Mouse (Mus musculus) MEL (cell line): ENCODE results near the gene Grin2b. TPM values are rescaled to one million over a fixed set of nuclear protein-coding genes. Genes with fewer than 3 reads are reported as not detected.

Experiments
- DNase-seq: peaks from one replicate; pipeline ENCODE4 v3.0.0; 2011; ENCODE audit warnings: low read depth, low spot score
- H3K27ac ChIP-seq: 2 replicates; pipeline ENCODE4 v1.5.1; 2012; ENCODE audit warnings: low read depth, mild to moderate bottlenecking, control low read depth, low read length, moderate library complexity; ENCODE audit not compliant: control insufficient read depth
- H3K27me3 ChIP-seq, 2 experiments: fragments of 150-350 bp in 1 of 2; sonication (generic) in 1 of 2; 2 replicates each; pipeline ENCODE4 v1.6.1; 2012; ENCODE audit warnings: low read length in 2 of 2, mild to moderate bottlenecking in 2 of 2, improper control_type of control experiment in 1 of 2, moderate library complexity in 1 of 2; ENCODE audit not compliant: insufficient read depth in 2 of 2, control insufficient read depth in 1 of 2
- H3K36me3 ChIP-seq, 2 experiments: 2 replicates each; pipeline ENCODE4 v1.6.1; 2012 to 2014; ENCODE audit warnings: low read length in 2 of 2, improper control_type of control experiment in 1 of 2, inconsistent platforms in 1 of 2, mild to moderate bottlenecking in 1 of 2; ENCODE audit not compliant: insufficient read depth in 2 of 2, control insufficient read depth in 1 of 2
- H3K4me1 ChIP-seq, 2 experiments: fragments of 150-350 bp in 1 of 2; sonication (generic) in 1 of 2; 2 replicates each; pipeline ENCODE4 v1.6.1; 2012; ENCODE audit warnings: low read length in 2 of 2, improper control_type of control experiment in 1 of 2, mild to moderate bottlenecking in 1 of 2; ENCODE audit not compliant: insufficient read depth in 2 of 2, control insufficient read depth in 1 of 2
- H3K4me3 ChIP-seq, 2 experiments: fragments of 150-350 bp in 1 of 2; sonication (generic) in 1 of 2; 2 replicates each; pipeline ENCODE4 v1.5.1; 2012; ENCODE audit warnings: low read depth in 2 of 2, low read length in 2 of 2, mild to moderate bottlenecking in 2 of 2, moderate library complexity in 2 of 2, control low read depth in 1 of 2, improper control_type of control experiment in 1 of 2; ENCODE audit not compliant: control insufficient read depth in 1 of 2, insufficient read depth in 1 of 2
- H3K79me2 ChIP-seq: 2 replicates; pipeline ENCODE4 v1.6.1; 2012; ENCODE audit warnings: mild to moderate bottlenecking, low read length, moderate library complexity; ENCODE audit not compliant: control insufficient read depth, poor library complexity, insufficient read depth
- H3K9ac ChIP-seq: 2 replicates; pipeline ENCODE4 v1.6.1; 2012; ENCODE audit warnings: low read depth, mild to moderate bottlenecking, control low read depth, low read length, moderate library complexity; ENCODE audit not compliant: control insufficient read depth, poor library complexity, severe bottlenecking
- H3K9me3 ChIP-seq: fragments of 150-350 bp; sonication (generic); replicated peaks from 2 replicates; pipeline ENCODE4 v1.6.1; 2012; ENCODE audit warnings: mild to moderate bottlenecking, low read length, improper control_type of control experiment, moderate library complexity; ENCODE audit not compliant: insufficient read depth
- BHLHE40 ChIP-seq: IDR thresholded peaks from 2 replicates; pipeline ENCODE4 v1.6.1; 2012; ENCODE audit warnings: low read depth, mild to moderate bottlenecking, inconsistent platforms, low read length, improper control_type of control experiment, borderline replicate concordance
- CHD1 ChIP-seq: IDR thresholded peaks from 2 replicates; pipeline ENCODE4 v1.6.1; 2012; ENCODE audit warnings: low read depth, mild to moderate bottlenecking, inconsistent platforms, low read length, improper control_type of control experiment
- CHD2 ChIP-seq: IDR thresholded peaks from 2 replicates; pipeline ENCODE4 v1.6.1; 2011; ENCODE audit warnings: low read length, improper control_type of control experiment
- CTCF ChIP-seq, 3 experiments: IDR thresholded peaks in 2 of 3; conservative IDR thresholded peaks in 1 of 3; 2 replicates each; pipeline ENCODE4 v1.5.1; 2011 to 2012; ENCODE audit warnings: low read length in 3 of 3, low read depth in 2 of 3, mild to moderate bottlenecking in 2 of 3, improper control_type of control experiment in 1 of 3, inconsistent platforms in 1 of 3, mixed read lengths in 1 of 3, moderate library complexity in 1 of 3; ENCODE audit not compliant: control insufficient read depth in 1 of 3, insufficient read depth in 1 of 3, poor library complexity in 1 of 3, severe bottlenecking in 1 of 3
- E2F4 ChIP-seq: IDR thresholded peaks from 2 replicates; pipeline ENCODE4 v1.6.1; 2011; ENCODE audit warnings: low read depth, low read length, improper control_type of control experiment, borderline replicate concordance
- EP300 ChIP-seq, 2 experiments: IDR thresholded peaks; 2 replicates each; pipeline ENCODE4 v1.6.1; 2011; ENCODE audit warnings: improper control_type of control experiment in 2 of 2, low read length in 2 of 2, low read depth in 1 of 2, mild to moderate bottlenecking in 1 of 2
- HCFC1 ChIP-seq: IDR thresholded peaks from 2 replicates; pipeline ENCODE4 v1.6.1; 2012; ENCODE audit warnings: low read depth, mild to moderate bottlenecking, inconsistent platforms, low read length, improper control_type of control experiment, moderate library complexity
- KAT2A ChIP-seq: conservative IDR thresholded peaks from 2 replicates; pipeline ENCODE4 v1.6.1; 2012; ENCODE audit warnings: low read depth, low read length, improper control_type of control experiment, inconsistent platforms
- MAX ChIP-seq: IDR thresholded peaks from 2 replicates; pipeline ENCODE4 v1.6.1; 2011; ENCODE audit warnings: low read length, improper control_type of control experiment
- MAZ ChIP-seq: IDR thresholded peaks from 2 replicates; pipeline ENCODE4 v1.6.1; 2012; ENCODE audit warnings: low read depth, mild to moderate bottlenecking, inconsistent platforms, low read length, improper control_type of control experiment
- MEF2A ChIP-seq: IDR thresholded peaks from 2 replicates; pipeline ENCODE4 v1.6.1; 2014; ENCODE audit warnings: low read depth, mild to moderate bottlenecking, inconsistent platforms, low read length, improper control_type of control experiment; ENCODE audit not compliant: poor library complexity, insufficient replicate concordance, severe bottlenecking; ENCODE audit errors: extremely low read depth
- MXI1 ChIP-seq: IDR thresholded peaks from 2 replicates; pipeline ENCODE4 v1.6.1; 2011; ENCODE audit warnings: mild to moderate bottlenecking, low read depth, low read length, improper control_type of control experiment
- NELFE ChIP-seq: IDR thresholded peaks from 2 replicates; pipeline ENCODE4 v1.6.1; 2011; ENCODE audit warnings: low read depth, low read length, improper control_type of control experiment
- NRF1 ChIP-seq: IDR thresholded peaks from 2 replicates; pipeline ENCODE4 v1.6.1; 2014; ENCODE audit warnings: low read depth, mild to moderate bottlenecking, inconsistent platforms, low read length, improper control_type of control experiment, moderate library complexity; ENCODE audit not compliant: poor library complexity, insufficient read depth, severe bottlenecking
- POLR2AphosphoS2 ChIP-seq: IDR thresholded peaks from 2 replicates; pipeline ENCODE4 v1.6.1; 2011; ENCODE audit warnings: low read length, improper control_type of control experiment
- RAD21 ChIP-seq: IDR thresholded peaks from 2 replicates; pipeline ENCODE4 v1.6.1; 2011; ENCODE audit warnings: mild to moderate bottlenecking, low read depth, low read length, improper control_type of control experiment
- RCOR1 ChIP-seq: IDR thresholded peaks from 2 replicates; pipeline ENCODE4 v1.6.1; 2012; ENCODE audit warnings: low read depth, mild to moderate bottlenecking, inconsistent platforms, low read length, improper control_type of control experiment
- SIN3A ChIP-seq: IDR thresholded peaks from 2 replicates; pipeline ENCODE4 v1.6.1; 2012; ENCODE audit warnings: low read length, improper control_type of control experiment, inconsistent platforms
- SMC3 ChIP-seq: IDR thresholded peaks from 2 replicates; pipeline ENCODE4 v1.6.1; 2011; ENCODE audit warnings: low read depth, low read length, improper control_type of control experiment
- TAL1 ChIP-seq: IDR thresholded peaks from 2 replicates; pipeline ENCODE4 v1.6.1; 2012; ENCODE audit warnings: mild to moderate bottlenecking, inconsistent platforms, low read length, moderate library complexity, mixed read lengths
- TBP ChIP-seq: IDR thresholded peaks from 2 replicates; pipeline ENCODE4 v1.8.0; 2011; ENCODE audit warnings: low read depth, low read length, improper control_type of control experiment
- TCF12 ChIP-seq: IDR thresholded peaks from 2 replicates; pipeline ENCODE4 v1.6.1; 2014; ENCODE audit warnings: low read depth, mild to moderate bottlenecking, inconsistent platforms, low read length, improper control_type of control experiment, moderate library complexity
- UBTF ChIP-seq: IDR thresholded peaks from 2 replicates; pipeline ENCODE4 v1.6.1; 2012; ENCODE audit warnings: low read depth, mild to moderate bottlenecking, inconsistent platforms, low read length, improper control_type of control experiment, moderate library complexity, borderline replicate concordance; ENCODE audit not compliant: insufficient read depth
- USF1 ChIP-seq: IDR thresholded peaks from 2 replicates; pipeline ENCODE4 v1.6.1; 2014; ENCODE audit warnings: low read depth, mild to moderate bottlenecking, inconsistent platforms, low read length, improper control_type of control experiment, moderate library complexity
- USF2 ChIP-seq, 2 experiments: IDR thresholded peaks; 2 replicates each; pipeline ENCODE4 v1.6.1; 2011 to 2012; ENCODE audit warnings: improper control_type of control experiment in 2 of 2, low read length in 2 of 2, borderline replicate concordance in 1 of 2, inconsistent platforms in 1 of 2, low read depth in 1 of 2, mild to moderate bottlenecking in 1 of 2; ENCODE audit not compliant: insufficient read depth in 1 of 2
- ZKSCAN1 ChIP-seq: IDR thresholded peaks from 2 replicates; pipeline ENCODE4 v1.6.1; 2012; ENCODE audit warnings: low read depth, mild to moderate bottlenecking, inconsistent platforms, low read length, improper control_type of control experiment, moderate library complexity
- ZMIZ1 ChIP-seq: IDR thresholded peaks from 2 replicates; pipeline ENCODE4 v1.6.1; 2012; ENCODE audit warnings: low read depth, mild to moderate bottlenecking, inconsistent platforms, low read length, improper control_type of control experiment, moderate library complexity
- ZNF384 ChIP-seq: IDR thresholded peaks from 2 replicates; pipeline ENCODE4 v1.6.1; 2012; ENCODE audit warnings: low read depth, mild to moderate bottlenecking, inconsistent platforms, low read length, improper control_type of control experiment
- polyA plus RNA-seq, 2 experiments: library from polyadenylated mRNA; stranded (reverse) in 1 of 2; unstranded in 1 of 2; fragments of >175 nt in 1 of 2; fragments of >200 nt in 1 of 2; gene quantifications; 2 replicates each; pipeline versions ENCODE4 v1.2.1 to v1.2.4; 2012; ENCODE audit warnings: low replicate concordance in 2 of 2, low read depth in 1 of 2; ENCODE audit not compliant: insufficient read length in 2 of 2, insufficient read depth in 1 of 2, missing spikeins in 1 of 2
- total RNA-seq: library from RNA; depleted of rRNA; stranded (reverse); fragments of 300-350 nt; gene quantifications from 2 replicates; pipeline ENCODE4 v1.2.3, GENCODE M21; 2012

Gene Grin2b
- total and polyA plus RNA-seq, 3 experiments, result not detected

DNA sequence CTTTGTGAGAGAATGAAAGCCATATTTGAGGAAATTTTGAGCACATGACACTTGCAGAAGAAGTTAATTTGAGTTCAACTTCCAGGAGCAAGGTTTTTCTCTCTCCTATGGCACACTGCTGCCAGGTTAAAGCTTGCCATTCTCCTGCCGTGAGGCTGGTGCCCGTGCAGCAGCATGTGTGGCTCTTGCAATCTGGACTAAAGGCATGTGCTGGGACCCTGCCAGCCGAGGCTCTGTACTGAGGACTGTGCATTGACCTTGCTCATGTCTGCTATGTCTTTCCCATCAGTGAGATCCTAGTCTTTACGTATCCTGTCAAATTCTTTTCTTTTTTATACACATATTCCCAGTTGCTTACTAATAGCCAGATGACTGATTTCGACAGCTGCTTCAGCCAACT, 268.9 kb downstream of the Grin2b start:
- no peaks in the 10 kb centered on the region for H3K4me1 ChIP-seq
- no peaks in the 10 kb centered on the region for H3K27me3 ChIP-seq
- H3K9me3 ChIP-seq, result no peaks in the 10 kb centered on the region
- TF ChIP-seq RAD21 (no peak), RCOR1 (no peak), E2F4 (no peak), HCFC1 (no peak), EP300 (IDR thresholded peaks at IDR 0.05; ENCODE audit: low read depth in 1 of 2, low read length in 2 of 2) (no peak), TCF12 (no peak), BHLHE40 (no peak), POLR2AphosphoS2 (no peak), NELFE (no peak), KAT2A (no peak), TAL1 (no peak)
- H3K4me3 ChIP-seq, result no peak overlapping the region
- DNase-seq, result no peak
- H3K27ac ChIP-seq, result no peak overlapping the region
- no peaks in the 10 kb centered on the region for H3K36me3 ChIP-seq
- H3K9ac ChIP-seq, result no peak overlapping the region
- H3K79me2 ChIP-seq, result no peaks in the 10 kb centered on the region

DNA sequence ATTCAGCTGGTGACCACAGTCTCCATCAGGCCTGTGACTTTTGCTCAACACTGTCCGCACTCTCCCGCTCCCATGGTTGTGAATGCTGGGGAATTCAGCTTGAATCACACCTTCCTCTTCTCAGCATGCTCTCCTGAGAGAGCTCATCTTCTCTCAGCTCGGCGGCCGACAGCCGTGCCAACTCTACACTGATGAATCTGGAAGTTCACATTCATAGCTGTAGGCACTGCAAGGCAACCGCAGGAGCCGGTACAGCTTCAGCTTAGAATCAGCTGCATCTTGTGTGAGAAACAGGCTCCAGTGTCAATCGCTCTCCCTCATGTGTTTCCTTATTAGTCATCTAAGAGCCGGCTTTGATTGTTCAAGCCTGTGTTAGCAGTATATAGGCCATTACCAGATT, 272.9 kb downstream of the Grin2b start:
- H3K9ac ChIP-seq, result no peak overlapping the region
- H3K36me3 ChIP-seq, result no peaks in the 10 kb centered on the region
- H3K27ac ChIP-seq, result no peak overlapping the region
- H3K79me2 ChIP-seq, result no peaks in the 10 kb centered on the region
- no peak overlapping the region for H3K4me3 ChIP-seq
- H3K4me1 ChIP-seq, result no peaks in the 10 kb centered on the region
- TF ChIP-seq NRF1, result no peak
- TF ChIP-seq MAZ, result no peak
- TF ChIP-seq MEF2A, result no peak
- no peak for TF ChIP-seq CTCF (IDR thresholded peaks at IDR 0.05 in 2 of 3, conservative IDR thresholded peaks at IDR 0.05 in 1 of 3; ENCODE audit: control insufficient read depth in 1 of 3, insufficient read depth in 1 of 3, low read depth in 2 of 3, low read length in 3 of 3, poor library complexity in 1 of 3, severe bottlenecking in 1 of 3)
- no peaks in the 10 kb centered on the region for H3K27me3 ChIP-seq
- DNase-seq, result no peak
- H3K9me3 ChIP-seq, result no peaks in the 10 kb centered on the region

DNA sequence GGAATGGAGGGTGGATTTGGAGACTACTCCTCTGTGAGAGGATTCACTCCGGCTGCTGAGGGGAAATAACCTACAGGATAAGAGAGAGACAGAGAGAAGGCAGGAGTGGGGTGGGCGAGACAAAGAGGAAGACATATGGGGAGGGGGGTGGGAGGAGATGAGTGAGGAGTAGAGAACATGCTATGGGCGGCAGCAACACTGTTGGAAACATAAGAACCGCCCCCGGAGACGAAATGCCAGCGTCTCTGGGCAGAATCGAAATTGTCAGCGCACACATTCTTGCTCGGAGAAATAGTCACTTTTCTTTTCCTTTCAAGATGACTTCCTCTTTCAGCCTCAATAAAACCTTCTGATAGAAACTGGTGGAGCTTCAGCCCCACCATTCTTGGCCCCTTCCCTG, 274.1 kb downstream of the Grin2b start:
- H3K4me1 ChIP-seq, result no peaks in the 10 kb centered on the region
- DNase-seq, result no peak
- H3K4me3 ChIP-seq, result no peak overlapping the region
- H3K36me3 ChIP-seq, result no peaks in the 10 kb centered on the region
- H3K27me3 ChIP-seq, result no peaks in the 10 kb centered on the region
- no peaks in the 10 kb centered on the region for H3K9me3 ChIP-seq
- H3K79me2 ChIP-seq, result no peaks in the 10 kb centered on the region
- H3K9ac ChIP-seq, result no peak overlapping the region
- TF ChIP-seq MAX (no peak), MXI1 (no peak), USF1 (no peak), BHLHE40 (no peak), SMC3 (no peak), TBP (no peak), USF2 (IDR thresholded peaks at IDR 0.05; ENCODE audit: borderline replicate concordance in 1 of 2, insufficient read depth in 1 of 2, low read depth in 1 of 2, low read length in 2 of 2) (no peak), TAL1 (no peak), ZMIZ1 (no peak), CHD2 (no peak), UBTF (no peak), ZNF384 (no peak), SIN3A (no peak), CHD1 (no peak), ZKSCAN1 (no peak), RAD21 (no peak)
- H3K27ac ChIP-seq, result no peak overlapping the region
